Mouse (Mus musculus) embryonic fibroblast, embryonic 13.5 days (primary cell): ENCODE data around the gene Olfr926.

Experiments
- CTCF ChIP-seq: IDR thresholded peaks from 2 replicates; pipeline ENCODE4 v1.5.1; 2011; ENCODE audit warnings: mild to moderate bottlenecking, control low read depth, low read length, moderate library complexity, borderline replicate concordance; ENCODE audit not compliant: insufficient read depth
- POLR2A ChIP-seq: IDR thresholded peaks from 2 replicates; pipeline ENCODE4 v1.6.1; 2011; ENCODE audit warnings: low read depth, mild to moderate bottlenecking, control low read depth, low read length, moderate library complexity

- TF ChIP-seq CTCF = no peak
- no peak for TF ChIP-seq POLR2A
These were observed 43.9 kb upstream of the Olfr926 start for GRCm38 (mm10) chr9:38833027-38833426.
